Mouse (Mus musculus): ENCODE measurements at regions not wholly inside any gene's neighbourhood (a gene's known extent, or its start where the extent isn't known, plus 50 kb on each side); places are given as distances from the start of the nearest gene placed in this dataset.

DNA sequence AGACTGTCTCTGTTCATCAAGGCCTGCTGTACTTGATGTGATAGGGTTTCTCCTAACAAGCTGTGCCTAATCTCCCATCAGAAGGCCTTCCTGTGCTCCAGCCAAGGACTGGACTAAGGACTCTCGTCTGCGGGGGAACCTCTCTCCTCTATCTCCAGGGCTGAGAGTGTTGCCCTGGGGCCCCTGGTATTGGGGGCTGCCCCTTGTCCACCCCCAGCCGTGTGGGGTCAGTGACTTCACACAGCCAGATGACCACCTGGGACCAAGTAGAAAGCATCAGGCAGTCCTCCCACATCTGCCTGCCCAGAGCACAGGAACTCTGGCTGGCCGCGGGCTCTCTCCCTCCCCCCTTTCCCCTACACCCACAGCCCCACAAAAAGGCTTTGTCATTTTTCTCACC, 651.5 kb upstream of the Kif2b start:
- in situ Hi-C loops (cut with MboI, MseI) = no loop called here

GRCm38 (mm10) chr11:92208980-92209548, 631.7 kb upstream of the Kif2b start:
- in situ Hi-C loops (cut with MboI, MseI) = no loop called here

- in situ Hi-C loops (cut with MboI, MseI) = loop anchor here in 1 of 2 experiments (10.0 kb wide), 1 partner anchor 576 kb away; no protein-coding TSS in a partner anchor
These were observed 601.0 kb upstream of the Kif2b start for GRCm38 (mm10) chr11:92178393-92178792.

DNA sequence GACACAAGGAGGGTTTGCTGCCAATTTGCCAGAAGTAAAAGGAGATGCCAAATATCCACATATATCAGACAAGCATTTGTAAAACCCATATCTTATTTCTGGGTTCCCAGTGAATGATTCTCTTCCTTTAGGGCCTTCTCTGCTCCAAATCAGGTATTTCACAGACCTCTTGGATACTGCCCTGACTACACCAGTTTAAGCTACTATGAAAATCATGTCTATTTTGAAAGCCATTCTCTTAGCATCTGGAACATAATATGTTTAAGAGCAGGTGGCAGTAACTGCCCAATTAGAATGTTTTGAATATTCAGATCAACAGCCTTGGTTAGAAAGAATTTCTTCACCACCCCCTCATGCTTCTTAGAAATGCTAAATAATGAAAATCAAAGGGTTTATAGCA, 575.8 kb upstream of the Kif2b start:
- in situ Hi-C loops (cut with MboI, MseI) = loop anchor here in 1 of 2 experiments (10.0 kb wide), 1 partner anchor 268 kb away; no protein-coding TSS in a partner anchor

DNA sequence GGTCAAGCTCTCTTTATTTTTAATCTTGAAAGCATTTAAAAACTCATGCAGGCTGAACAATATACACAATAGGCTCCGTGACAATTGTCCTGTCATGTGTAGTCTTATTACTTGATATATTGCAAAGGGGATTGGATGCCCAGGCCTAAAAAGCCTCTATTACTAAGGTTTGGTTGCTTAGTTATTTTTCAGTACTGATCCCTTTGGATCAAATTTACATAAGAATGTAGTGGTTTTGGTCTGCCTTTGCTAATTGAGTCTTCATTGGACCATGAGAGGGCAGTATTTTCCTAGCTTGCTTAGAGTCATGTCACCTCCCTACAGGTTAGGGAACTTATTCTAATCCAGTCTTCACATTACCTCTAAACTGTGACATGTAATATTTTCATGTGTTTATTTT, 558.3 kb upstream of the Kif2b start:
- in situ Hi-C loops (cut with MboI, MseI) = no loop called here

DNA sequence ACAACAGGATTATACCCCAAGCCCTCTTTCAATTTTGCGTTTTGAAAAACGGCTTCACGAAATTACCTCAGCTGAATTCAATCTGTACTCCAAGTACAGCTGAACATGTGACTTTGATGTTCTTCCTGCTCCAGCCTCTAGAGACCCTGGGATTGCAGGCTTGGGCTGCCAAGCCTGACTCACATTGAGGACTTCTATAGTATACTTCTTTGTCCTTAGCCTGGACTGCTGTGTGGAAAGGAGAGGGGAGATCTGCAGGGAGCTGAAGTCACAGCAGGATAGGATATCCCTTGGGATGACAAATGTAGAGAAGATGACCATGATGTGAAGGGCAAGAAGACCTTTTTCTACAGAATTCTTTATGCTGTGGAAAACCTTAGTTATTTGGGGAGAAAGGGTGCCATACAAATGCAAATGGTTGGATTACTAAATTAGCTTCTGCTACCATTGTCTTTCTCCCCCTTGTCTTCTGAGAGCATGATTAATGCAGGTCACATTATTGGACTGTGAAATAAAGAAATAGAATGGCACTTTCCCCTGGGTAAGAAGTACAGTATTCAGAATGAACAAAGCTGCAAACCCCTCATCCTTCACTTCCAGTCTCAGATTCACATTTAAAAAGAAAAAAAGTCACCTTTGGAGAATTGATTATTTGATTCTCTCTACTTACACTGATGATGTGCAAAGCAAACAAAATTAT, 557.7 kb upstream of the Kif2b start:
- in situ Hi-C loops (cut with MboI, MseI) = no loop called here

DNA sequence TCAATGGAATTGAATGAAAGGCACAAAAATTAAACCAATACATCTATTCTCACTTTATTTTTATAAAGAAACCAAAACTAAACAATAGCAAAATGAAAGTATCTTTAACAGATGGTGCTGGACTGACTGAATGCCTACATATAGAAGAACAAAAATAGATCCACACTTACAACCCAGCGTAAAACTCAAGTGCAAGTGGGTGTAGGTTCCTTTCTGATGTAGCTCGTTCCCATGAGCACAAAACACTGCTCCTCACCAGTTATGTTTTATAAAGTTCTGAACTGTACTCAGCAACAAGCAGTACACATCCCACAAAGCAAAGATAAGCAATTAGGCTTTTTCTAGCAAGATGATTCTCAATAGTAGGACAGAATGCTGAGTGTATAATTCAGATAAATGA, 507.4 kb upstream of the Kif2b start:
- in situ Hi-C loops (cut with MboI, MseI) = no loop called here

DNA sequence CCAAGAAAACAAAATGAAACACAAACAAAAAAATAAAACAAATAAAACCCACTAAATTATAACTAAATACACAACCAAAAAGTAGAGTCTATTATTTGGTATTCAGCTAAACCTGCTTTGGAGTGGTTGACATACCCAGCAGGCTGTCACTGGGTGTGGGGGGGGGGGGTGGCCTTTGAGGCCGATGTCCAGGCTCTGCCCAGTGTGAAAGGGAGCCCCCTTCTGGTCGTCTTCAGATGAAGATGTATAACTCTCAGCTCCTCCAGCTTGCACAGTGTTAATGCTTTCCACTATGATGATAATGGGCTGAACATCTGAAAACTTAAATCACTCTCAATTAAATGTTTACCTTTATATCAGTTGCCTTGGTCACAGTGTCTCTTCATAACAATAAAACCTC, 464.3 kb upstream of the Kif2b start:
- in situ Hi-C loops (cut with MboI, MseI) = no loop called here

- in situ Hi-C loops (cut with MboI, MseI) = no loop called here
These were observed 462.8 kb upstream of the Kif2b start for GRCm38 (mm10) chr11:92040161-92040560.

GRCm38 (mm10) chr11:92018419-92018818, 441.1 kb upstream of the Kif2b start:
- in situ Hi-C loops (cut with MboI, MseI) = no loop called here

DNA sequence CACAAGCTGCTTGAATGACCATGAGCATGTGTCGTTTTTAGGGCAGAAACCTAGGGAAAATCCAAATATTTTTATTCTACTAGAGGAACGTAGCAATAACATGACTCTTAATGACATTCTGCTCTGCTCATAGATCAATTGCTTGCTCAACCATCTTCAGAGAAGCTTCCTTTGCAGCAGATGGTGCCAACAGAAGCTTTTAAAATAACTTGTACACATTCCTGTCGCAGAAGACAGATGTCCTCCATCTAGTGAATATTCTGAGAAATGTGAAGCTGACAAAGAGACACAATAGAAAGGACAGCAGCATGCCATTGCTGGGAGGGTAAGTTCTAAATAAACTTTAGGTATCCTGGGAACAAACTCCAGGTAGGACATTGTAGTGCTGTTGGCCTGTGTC, 433.9 kb upstream of the Kif2b start:
- in situ Hi-C loops (cut with MboI, MseI) = no loop called here

- in situ Hi-C loops (cut with MboI, MseI) = no loop called here
These were observed 418.2 kb upstream of the Kif2b start for GRCm38 (mm10) chr11:91995524-91995923.

DNA sequence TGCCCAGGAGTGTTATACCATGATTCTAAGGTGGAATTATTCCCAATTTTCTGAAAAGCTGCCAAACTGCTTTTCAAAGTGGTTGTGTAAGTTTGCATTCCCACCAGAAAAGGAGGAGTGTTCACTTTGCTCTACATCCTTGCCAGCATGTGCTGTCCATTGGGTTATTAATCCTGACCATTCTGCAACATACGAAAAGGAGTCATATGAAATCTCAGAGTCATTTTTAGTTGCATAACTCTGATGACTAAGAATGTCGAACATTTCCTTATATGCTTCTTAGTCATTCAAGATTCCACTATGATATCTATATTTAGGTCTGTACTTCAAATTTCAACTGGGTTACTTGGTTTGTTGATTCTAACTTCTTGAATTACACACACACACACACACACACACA, 392.2 kb upstream of the Kif2b start:
- in situ Hi-C loops (cut with MboI, MseI) = loop anchor here in 1 of 2 experiments (10.0 kb wide), 1 partner anchor 1005 kb away; no protein-coding TSS in a partner anchor

- in situ Hi-C loops (cut with MboI, MseI) = no loop called here
These were observed 367.0 kb upstream of the Kif2b start for GRCm38 (mm10) chr11:91944336-91944735.

All from T-helper 17 cell (primary cell).